Mouse (Mus musculus) left cerebral cortex, postnatal 36 days (tissue): Measurements from ENCODE around the gene Etv4. TPM values are rescaled to one million over a fixed set of nuclear protein-coding genes. Genes with fewer than 3 reads are reported as not detected.
A peak's percentile ranks its signal among the peaks of the same experiment; 100 is the strongest.

Source experiments
- DNase-seq, 2 experiments: peaks; one replicate each; pipeline ENCODE4 v3.0.0; 2021 to 2022; ENCODE audit warnings: low spot score in 2 of 2, mixed read lengths in 1 of 2
- intact Hi-C: fragments of 180-260 bp; cut with DNase I; formaldehyde crosslinking; loops from one replicate; pipeline ENCODE4 v1.15.1; 2025
- total RNA-seq, 2 experiments: library from RNA; stranded (reverse); gene quantifications; 2 replicates each; pipeline ENCODE4 v1.2.3; 2021

Gene Etv4
- total RNA-seq, 2 experiments from 2014 or later, result 13.9 to 20.3 TPM

DNA sequence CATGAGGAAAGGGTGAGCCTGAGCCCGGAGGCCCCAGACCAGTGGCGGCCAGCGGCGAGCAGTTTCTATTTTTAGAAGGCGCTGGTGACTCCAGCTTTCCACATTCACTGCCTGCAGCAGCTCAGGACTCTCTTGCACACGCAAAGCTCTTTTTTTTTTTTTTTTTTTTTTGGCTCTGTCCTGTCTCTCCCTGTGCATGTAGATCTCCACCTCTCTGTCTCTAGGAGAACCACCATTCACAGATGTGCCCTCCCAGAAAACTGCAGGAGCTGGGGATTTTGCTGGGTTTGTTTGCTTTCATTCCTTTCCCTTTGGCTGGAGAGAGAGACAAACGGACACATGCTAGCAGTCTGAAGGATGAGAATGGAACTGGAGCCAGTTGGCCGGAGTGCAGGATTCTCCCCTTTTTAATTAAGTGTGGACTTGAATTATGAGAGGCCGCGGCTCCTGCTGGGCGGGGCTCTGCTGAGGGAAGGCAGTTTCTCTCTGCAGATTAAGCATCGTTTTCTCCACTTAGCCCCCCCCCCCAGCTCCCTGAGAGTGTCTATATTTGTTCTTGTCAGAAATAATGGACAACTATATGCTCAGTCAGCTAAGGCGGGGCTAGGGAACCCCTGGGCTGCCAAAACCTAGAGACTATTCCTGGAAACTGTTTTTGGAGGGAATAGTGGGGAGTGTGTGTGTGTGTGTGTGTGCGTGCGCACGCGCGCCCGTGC, 5.8 kb upstream of the Etv4 start:
- intact Hi-C loops, result no loop called here
- no peak for DNase-seq

DNA sequence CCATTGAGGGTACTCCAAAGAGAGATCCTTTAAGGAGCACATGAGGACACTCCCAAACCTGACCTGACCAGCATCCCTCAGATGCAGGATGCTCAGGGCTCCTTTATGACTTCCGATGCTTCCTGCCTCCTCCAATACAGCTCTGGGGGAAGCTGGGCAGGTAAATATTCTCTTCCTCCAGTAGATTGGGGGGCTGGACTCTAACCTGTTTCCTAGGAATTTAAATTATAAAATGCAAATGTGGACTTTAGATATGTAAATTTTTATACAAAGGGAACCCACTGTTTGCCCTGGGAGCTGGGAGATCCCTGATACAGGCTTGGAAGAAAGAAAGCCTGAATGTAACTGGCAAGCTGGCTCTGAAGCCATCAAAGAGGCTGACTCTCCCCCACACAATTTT, 2.3 kb upstream of the Etv4 start:
- no peak for DNase-seq
- intact Hi-C loops, result no loop called here

DNA sequence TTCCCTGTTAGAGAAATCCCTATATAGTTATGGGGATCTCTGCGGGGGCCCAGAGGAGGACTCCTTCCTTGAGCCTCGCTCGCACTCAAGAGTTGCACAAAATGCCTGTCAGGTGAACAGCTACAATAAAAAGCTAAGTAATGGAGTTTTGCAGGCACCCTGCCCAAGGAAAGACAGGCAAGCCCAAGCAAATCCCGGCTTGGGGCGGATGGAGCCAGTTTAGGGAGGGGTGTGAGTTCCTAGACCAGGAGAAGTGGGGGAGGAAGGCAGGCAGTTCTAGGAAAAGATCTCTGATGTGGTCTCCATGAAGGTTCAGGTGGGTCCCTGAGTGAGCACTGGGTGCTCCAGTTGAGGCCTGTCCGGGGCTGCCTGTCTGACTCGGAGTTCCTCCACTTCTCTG, 1.5 kb upstream of the Etv4 start:
- intact Hi-C loops, result no loop called here
- no peak for DNase-seq

DNA sequence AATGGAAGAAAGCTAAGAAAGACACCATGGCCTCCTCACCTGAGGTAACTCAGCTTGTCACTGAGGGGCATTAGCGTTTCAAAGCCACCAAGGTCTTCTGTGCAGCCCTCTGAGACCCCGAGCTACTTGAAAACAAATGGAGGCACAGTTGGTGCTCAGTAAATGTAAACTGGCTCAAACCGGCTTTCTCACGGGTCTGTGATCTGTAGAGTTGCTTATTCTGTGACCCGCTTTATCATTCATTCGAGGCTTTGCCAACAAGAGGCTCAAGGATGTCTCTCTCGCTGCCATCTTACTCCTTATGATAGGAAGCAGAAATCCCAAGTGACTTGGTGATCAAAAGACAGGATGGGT, 658 bp upstream of the Etv4 start:
- intact Hi-C loops, result no loop called here

DNA sequence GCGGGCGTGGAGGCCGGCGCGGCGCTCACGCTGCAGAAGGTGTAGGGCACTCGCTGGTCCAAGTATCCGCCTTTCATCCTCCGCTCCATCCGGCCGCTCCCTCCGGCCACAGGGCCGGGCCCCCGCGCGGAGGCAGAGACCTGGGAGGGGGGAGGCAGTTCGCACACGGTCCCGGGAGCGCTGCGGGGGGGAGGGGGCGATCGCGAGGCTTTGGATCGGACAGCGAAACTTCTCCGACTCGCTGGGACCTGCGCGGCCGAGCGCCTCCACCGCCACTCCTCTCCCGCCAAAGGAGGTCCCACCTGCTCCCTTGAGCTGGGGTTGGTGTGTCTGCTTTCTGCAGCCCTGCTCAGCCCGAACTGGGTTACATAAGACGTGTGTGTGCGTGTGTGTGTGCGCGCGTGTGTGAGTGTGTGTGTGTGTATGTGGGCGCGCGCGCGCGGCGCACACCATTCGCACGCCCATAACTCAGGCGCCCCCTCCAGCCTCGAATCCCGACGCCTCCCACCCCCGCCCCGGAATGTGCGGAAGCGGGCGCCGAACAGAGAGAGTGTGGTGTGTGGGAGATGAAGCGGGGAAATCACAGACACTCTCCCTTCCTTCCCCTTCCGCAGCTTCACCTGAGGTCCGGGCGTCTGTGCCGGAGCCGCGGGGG, 556 bp downstream of the Etv4 start:
- DNase-seq, result no peak
- intact Hi-C loops, result no loop called here

More for the DNA sequence above, 658 bp upstream of the Etv4 start:
- DNase-seq, result no peak

DNA sequence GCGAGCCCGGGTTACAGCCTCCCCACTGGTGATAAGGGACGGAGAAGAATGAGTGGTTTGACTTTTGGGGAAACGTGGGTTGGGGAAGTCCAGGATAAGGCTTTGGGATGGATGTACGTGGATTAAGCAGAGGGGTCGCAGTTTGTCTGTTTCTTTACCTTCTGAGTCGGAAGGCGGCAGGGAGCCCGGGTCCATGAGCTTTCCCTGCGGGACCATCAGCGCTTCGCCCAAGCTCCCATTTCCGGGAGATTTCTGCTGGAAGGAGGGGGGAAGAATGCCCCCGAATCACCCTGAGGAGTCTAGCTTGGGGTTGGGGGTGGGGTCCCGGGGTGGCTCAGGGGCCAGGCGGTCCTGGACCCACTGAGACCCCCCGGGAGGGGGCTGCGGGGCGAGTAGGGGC, 1.1 kb downstream of the Etv4 start:
- intact Hi-C loops, result no loop called here
- DNase-seq, result no peak

DNA sequence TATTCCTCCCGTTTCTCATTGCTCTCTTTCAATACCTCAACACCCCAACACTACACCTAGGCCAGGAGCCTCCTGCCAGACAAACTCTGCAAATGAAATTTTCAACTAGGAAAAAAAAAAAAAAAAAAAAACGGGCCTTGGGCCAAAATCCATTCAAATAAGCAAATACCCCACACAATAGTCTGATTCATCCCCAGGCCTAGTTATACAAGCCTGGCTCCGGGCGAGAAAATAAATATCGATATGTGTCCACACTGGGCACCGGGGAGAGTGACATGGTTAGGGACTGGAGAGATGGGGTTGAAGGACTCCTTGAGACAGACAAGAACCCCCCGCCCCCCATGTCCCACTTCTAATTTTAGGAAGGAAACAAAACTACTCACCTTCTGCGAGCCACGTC, 1.6 kb downstream of the Etv4 start:
- intact Hi-C loops, result no loop called here
- DNase-seq, result no peak

DNA sequence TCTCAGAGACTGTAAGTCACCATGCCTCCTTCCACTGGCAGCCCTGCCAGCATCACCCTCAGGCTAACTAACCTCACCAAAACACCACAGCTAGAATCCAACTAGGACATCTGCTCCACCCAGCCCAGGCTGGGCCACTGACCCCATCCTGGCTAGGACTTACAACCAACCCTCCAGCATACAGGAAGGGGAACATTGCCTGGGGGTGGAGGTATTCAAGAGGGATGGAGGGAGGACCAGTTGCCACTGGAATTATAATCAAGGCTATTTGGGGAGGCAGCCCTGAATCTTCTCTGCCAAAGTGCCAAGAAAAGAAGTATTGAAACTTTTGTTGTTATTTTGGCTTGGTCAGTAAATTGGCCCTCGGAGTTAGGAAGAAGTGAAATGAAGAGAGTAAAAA, 2.0 kb downstream of the Etv4 start:
- intact Hi-C loops, result no loop called here
- no peak for DNase-seq

DNA sequence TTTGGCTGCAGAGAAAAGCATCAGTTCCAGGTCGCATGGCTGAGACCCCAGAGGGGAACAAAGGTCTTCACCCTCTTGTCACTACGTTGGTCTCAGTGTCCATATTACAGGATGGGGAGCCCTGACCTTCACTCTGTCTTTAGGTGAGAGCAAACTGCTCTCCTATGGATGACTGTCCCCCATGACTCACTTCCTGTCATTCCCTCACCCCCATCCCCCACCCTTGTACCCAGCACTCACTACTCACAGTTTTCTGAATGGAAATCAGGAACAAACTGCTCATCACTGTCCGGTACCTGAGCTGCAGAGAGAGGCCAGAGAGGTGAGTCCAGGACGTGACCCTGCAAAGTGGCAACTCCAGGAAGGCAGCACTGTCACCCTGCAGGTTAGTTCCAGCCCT, 8.3 kb downstream of the Etv4 start:
- DNase-seq, result no peak
- intact Hi-C loops, result no loop called here

DNA sequence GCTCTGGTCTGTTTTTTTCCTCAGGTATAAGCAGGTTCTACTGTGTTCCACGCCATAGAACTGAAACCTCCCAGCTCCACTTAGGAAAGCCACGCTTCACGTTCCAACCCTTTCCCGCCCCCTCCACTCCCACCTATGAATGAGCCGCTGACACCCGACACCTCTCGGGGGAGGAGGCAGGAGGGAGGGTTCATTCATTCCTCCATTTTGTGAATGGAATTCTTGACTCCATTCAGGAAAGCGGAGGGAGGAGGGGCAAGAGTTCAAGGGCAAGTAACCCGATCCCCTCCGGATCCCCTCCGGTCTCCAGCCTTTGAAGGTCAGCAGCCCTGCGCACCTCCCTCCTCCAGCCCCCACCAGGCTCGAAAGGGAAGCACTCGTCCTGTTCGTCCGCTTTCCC, 12.7 kb downstream of the Etv4 start:
- DNase-seq, result no peak

DNA sequence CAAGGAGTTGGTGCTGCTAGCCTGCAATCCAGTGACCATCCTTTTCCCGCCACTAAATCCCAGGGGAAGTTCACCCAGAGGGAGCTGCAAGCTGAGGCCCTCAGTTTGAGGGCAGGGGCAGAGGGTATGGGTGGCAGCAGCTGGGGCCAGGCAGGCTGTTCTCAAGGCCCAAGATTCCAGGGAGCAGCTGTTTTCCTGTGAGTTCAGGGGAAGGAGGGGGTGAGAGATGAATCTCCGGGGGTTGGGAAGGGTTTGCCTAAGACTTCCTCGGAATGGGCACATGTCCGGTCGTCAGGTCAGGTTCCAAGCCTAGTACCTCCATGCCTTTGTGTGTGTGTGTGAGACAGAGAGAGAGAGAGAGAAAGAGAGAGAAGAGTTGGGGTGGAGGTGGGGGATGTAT, 13.1 kb downstream of the Etv4 start:
- no peak for DNase-seq
- intact Hi-C loops, result no loop called here

More for the DNA sequence above, 12.7 kb downstream of the Etv4 start:
- intact Hi-C loops, result no loop called here

DNA sequence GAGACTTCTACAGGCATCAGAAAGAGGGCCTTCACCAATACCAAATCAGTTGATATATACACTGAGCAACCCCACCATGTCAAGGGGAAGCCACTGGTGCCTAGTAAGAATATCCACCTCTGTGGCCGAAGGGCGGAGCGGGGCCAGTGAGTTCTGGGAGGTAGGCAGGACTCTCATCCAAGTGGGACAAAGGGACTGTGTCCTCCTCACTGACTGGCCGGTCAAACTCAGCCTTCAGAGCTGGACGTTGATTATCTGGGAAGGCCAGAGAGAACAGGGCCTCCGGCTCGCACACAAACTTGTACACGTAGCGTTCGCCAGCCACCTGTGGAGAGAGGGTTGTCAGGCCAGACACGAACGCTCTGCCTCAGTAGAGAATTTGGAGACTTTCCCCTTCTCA, 14.9 kb downstream of the Etv4 start:
- DNase-seq, result no peak
- intact Hi-C loops, result no loop called here

DNA sequence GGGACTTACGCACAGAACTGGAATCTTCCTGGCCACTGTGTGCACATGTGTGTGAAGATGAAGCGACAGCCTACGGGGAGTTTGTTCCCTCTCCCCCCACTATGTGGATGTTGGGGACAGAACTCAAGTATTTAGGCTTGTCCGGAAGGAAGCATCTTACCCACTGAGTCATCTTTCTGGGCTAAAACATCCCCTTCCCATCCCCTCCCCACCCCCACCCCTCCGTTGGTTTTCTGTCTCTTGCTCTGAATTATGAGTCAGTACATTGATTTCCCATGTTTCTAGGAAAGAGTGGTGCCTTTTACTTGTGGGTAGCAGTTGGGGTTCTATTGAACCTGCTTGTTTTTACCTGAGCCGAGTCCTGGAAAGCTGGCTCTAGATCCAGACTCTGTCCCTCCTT, 16.4 kb downstream of the Etv4 start:
- DNase-seq, result no peak
- intact Hi-C loops, result no loop called here

DNA sequence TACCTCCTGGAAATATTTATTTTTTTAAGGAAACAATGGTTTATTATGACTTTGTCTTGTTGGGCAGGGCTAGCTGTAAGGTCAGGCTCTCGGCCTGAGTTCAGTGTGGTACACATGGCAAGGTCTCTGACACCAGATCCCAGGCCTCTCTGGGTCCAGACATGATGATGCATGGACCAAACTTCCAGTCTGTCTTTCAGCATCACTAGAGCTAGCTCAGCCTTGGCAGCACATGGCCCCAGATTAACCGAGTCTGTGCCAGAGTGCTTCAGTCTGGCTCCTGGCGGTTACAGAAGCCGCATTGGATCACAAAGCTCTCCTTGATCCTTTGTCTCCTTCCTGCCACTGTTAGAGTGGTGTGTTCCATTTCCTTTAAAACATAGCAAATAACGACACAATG, 17.8 kb downstream of the Etv4 start:
- DNase-seq, result no peak
- intact Hi-C loops, result no loop called here

DNA sequence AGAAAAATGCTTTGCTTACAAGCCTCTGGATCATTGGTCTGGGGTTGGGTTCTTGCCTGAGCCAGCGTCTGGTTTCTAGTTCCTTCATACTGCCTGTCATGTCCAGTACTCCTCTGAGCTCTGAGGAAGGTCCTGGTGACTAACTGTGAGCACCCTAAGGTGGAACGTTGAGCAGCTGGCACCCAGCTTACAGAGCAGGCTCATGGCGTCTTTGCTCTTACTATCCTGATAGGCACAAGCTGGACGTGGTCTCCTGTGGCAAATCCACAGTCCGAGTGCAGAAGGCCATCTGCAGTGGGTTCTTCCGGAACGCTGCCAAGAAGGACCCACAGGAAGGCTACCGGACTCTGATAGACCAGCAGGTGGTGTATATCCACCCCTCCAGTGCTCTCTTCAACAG, 20.6 kb downstream of the Etv4 start:
- no peak for DNase-seq
- intact Hi-C loops, result loop anchor here (5.0 kb wide), 1 partner anchor 48 kb away; no protein-coding TSS in a partner anchor

DNA sequence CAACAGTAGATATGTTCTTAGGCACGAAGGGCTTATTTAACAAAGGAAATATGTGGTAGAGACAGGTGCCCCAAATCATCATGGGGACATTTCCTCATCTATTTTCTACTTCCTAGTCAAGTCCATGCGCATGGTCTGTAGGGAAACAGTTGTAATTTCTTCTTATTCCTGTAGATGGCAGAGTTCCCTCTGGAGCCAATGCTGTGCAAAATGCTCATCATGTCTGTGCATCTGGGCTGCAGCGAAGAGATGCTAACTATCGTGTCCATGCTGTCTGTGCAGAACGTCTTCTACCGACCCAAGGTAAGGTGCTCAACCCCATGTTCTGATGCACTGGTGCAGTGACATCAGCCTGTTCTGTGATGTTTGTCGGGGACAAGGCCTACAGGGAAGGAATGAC, 21.4 kb downstream of the Etv4 start:
- DNase-seq, result no peak
- intact Hi-C loops, result loop anchor here (2.0 to 5.0 kb wide), 2 partner anchors 49 to 147 kb away; no protein-coding TSS in a partner anchor

DNA sequence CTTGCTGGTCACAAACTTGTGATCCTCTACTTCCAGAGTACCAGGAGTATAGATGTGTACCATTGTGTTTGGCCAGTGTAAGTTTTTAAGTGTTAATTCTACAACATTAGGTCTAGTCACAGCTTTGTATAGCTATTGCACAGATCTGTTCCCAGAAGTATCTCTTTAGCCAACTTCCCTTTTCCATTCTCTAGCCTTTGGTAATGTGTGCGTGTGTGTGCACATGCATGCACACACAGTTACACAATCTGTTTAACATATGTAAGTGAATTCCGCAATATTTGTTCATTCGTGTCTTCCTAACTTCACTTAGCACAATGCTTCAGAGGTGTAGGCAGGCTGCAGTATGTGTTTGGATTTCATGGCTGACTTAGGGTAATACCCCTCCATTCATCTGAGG, 25.6 kb downstream of the Etv4 start:
- intact Hi-C loops, result loop anchor here (10.0 kb wide), 1 partner anchor 185 kb away; no protein-coding TSS in a partner anchor

DNA sequence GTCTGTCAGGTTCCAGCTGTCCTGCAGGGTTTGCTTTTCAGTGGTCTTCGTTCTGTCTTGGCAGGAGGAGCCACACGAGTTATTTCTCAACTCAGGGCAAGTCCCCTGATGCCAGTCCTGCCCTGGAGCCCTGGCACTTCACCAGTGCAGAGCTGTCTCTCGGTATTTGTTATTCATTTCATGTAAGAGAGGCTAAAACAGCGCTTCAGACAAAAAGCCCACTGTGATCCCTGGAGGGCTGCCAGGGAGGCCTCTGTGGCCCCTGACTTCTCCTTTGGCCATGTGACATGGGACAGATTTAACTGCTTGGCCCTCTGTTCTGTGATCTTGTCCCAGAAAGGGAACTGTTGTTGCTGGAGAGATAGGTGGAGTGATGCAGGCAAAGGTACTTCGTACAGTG, 26.7 kb downstream of the Etv4 start:
- DNase-seq, result no peak
- intact Hi-C loops, result loop anchor here (10.0 kb wide), 1 partner anchor 184 kb away; no protein-coding TSS in a partner anchor

More for the DNA sequence above, 25.6 kb downstream of the Etv4 start:
- DNase-seq, result no peak

DNA sequence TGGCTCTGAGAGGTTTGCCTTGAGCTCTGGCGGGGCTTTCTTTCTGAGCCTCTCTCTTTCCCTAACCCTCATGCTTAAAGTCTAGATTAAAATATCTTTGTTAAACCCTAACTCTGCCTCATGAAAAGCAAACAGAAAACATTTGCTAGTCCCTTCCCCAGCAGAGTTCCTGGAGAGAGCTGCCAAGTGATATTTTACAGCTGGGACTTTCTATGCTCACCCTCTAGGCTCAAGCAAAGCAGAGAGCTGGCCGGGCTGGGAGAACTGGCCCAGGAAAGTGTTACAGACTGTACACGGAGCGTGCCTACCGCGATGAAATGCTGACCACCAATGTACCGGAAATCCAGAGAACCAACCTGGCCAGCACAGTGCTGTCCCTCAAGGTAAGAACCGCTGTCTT, 27.8 kb downstream of the Etv4 start:
- intact Hi-C loops, result loop anchor here (10.0 kb wide), 1 partner anchor 183 kb away; no protein-coding TSS in a partner anchor
- no peak for DNase-seq

DNA sequence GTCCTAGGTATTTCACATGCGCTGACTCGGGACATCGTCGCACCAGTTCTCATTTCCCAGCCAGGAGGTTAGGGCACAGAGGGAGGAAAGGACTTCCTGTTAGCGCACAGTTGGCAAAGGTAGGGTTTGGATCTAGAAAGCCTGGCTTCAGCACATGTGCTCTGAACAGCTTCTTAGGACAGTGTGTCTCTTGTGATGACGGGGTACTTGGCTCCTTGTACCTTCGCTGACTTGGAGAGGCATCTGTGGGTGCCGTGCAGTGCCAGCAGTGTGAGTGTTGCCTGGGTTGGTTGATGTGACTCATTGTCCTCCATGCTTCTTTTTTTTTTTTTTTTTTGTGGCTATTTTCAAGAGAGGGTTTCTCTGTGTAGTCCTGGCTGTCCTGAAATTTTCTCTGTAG, 28.6 kb downstream of the Etv4 start:
- peak in 1 of 2 experiments; percentile 43 for DNase-seq
- intact Hi-C loops, result loop anchor here (10.0 kb wide), 1 partner anchor 182 kb away; no protein-coding TSS in a partner anchor

DNA sequence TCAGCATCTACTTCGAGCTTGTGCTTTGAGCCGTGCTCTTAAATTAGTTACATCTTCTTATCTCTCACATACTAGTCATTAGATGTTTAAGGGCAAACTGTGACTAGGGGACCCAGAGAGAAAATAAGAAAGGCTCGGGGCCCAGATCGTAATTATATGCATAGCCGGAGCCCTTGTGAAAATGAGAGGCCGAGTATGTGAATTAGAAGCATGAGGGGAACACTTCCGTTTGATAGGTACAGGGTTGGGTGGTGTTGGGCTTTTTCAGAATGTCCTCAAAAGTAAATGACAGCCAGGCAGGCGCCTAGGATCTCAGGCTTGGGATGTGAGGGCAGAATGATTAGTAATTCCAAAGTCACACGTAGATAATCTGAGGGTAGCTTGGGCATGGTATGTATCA, 51.6 kb downstream of the Etv4 start:
- DNase-seq, result no peak
- intact Hi-C loops, result loop anchor here (5.0 kb wide), 1 partner anchor 41 kb away; no protein-coding TSS in a partner anchor
